Mouse (Mus musculus) mouse embryonic stem cell (cell line): ENCODE results near the gene AI182371.

Source experiments
- in situ Hi-C, 2 experiments: fragments of 300-500 bp; cut with MboI; formaldehyde crosslinking; loops; 1 replicate in 1 of 2; 3 replicates in 1 of 2; pipeline ENCODE4 v1.14.3; 2019 to 2020; ENCODE audit warnings: low sequenced_read_pairs in 2 of 2, low pct_unique_long_range_greater_than_20kb in 1 of 2, mixed read lengths in 1 of 2; ENCODE audit not compliant: unreplicated experiment in 1 of 2

AI182371 gene

GRCm38 (mm10) chr2:35101443-35101842, at the start of gene AI182371:
AI182371 (minus strand) TSS chr2:35101543.
- in situ Hi-C loops, result no loop called here

DNA sequence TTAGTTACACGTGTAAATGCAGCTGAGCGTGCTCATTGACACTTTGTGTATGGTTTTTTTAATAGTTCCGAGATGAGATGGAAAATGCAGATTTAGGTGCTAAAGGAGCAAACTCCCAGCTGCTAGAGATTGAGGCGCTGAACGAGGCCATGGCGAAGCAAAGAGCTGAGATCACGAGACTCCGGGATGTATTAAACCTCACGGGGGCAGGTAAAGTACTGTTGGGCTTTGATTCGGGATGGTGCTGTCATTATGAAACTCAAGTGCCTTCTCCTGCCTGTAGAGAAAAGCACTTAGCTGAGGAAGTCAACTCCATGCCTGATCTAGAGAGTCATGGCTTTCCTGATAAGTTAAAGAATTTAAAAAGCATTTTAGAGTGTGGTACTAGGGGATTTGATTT, 47.5 kb upstream of the AI182371 start:
- in situ Hi-C loops, result no loop called here

DNA sequence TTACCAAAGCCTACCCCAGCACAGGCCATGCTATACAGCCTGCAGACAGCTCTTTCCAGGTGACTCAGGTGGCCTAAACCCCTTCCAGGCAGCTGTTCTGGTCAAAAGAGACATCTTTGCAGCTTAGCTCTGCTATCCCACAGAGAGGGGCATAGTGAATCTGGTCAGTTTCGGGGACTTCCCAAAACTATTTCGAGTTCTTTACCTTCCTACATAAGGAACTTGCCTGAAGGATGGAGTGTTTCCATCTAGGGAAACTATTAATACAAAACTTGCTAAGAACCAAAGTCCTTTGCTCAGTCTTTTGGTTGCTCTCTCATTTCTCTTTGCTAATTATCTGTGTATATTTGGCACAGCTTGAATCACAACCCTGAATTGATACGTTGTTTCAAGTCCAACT, 40.3 kb upstream of the AI182371 start:
- in situ Hi-C loops, result no loop called here

- in situ Hi-C loops, result no loop called here
Observed at GRCm38 (mm10) chr2:35138576-35138975, 37.2 kb upstream of the AI182371 start.

DNA sequence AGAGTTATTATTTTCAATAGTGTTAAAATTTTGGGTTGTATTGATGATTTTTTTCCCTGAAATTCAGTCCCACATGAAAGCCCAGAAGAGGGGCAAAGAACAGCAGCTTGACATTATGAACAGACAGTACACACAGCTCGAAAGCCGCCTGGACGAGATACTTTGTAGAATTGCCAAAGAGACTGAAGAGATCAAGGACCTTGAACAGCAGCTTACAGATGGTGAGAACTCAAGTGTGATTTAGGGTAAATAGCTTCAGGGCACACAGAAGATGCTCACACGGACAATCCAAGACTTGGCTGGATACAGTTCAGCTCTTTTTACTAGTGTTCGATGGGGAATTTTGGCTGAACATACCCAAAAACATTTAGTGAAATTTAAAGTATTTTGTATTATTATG, 32.5 kb upstream of the AI182371 start:
- in situ Hi-C loops, result no loop called here

DNA sequence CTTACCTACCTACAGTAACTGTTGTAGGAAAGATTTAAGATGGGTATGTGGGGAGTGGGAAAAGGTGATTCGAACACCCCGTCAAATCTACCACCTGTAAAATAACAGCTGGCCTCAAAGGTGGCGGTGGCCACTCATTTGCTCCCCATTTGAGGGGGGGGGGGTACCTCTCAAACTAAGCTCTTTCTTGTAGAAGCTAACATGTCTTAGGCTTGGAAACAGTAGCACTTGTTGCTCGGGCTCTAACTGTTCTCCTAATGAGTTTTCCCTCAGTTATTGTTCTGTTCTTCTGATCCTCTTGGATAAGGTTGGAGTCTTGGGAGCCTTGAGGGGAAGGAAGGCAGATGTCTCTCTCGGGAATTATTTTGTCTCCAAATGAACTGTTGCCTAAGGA, 31.3 kb upstream of the AI182371 start:
- in situ Hi-C loops, result no loop called here

GRCm38 (mm10) chr2:35131991-35132661, 30.8 kb upstream of the AI182371 start:
- in situ Hi-C loops, result no loop called here

GRCm38 (mm10) chr2:35131491-35131890, 30.1 kb upstream of the AI182371 start:
- in situ Hi-C loops, result no loop called here

- in situ Hi-C loops, result no loop called here
Observed at GRCm38 (mm10) chr2:35124716-35125115, 23.4 kb upstream of the AI182371 start.

DNA sequence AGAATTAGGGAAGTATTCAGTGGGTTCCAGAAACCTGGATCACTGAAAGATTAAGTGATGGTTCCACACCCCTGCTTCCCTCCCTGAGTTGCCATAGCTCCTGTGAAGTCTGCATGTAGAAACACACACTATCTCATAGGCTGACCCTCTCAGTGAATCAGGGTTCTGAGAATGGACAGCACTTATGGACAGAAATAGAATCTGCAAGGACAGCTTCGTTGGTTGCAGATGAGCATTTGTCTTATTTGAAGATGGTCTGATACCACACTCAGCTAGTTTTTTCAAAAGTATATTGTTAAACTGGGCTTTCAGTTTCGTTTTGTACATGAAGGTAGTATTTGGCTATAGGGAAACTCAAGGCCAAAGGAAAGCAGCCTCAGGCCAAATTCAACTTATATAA, 9.2 kb upstream of the AI182371 start:
- in situ Hi-C loops, result no loop called here

DNA sequence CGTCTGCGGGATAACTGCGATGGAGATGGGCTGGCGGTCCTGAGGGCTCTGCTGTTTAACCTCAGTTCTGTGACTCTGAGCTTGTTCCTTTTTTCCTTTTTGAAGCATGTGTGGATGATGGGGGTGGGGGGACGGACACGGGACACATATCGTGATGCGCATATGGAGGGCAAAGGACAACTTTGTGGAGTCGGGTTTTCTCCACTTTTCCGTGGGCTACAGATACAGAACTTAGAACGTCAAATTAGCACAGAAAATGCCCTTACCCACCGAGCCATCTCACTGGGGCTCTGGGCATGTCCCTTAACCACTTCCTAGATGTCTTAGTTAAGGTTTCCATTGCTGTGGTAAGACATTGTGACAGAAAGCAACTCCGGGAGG, 8.6 kb upstream of the AI182371 start:
- in situ Hi-C loops, result loop anchor here in 1 of 2 experiments (5.0 kb wide), 1 partner anchor 63 kb away; no protein-coding TSS in a partner anchor

DNA sequence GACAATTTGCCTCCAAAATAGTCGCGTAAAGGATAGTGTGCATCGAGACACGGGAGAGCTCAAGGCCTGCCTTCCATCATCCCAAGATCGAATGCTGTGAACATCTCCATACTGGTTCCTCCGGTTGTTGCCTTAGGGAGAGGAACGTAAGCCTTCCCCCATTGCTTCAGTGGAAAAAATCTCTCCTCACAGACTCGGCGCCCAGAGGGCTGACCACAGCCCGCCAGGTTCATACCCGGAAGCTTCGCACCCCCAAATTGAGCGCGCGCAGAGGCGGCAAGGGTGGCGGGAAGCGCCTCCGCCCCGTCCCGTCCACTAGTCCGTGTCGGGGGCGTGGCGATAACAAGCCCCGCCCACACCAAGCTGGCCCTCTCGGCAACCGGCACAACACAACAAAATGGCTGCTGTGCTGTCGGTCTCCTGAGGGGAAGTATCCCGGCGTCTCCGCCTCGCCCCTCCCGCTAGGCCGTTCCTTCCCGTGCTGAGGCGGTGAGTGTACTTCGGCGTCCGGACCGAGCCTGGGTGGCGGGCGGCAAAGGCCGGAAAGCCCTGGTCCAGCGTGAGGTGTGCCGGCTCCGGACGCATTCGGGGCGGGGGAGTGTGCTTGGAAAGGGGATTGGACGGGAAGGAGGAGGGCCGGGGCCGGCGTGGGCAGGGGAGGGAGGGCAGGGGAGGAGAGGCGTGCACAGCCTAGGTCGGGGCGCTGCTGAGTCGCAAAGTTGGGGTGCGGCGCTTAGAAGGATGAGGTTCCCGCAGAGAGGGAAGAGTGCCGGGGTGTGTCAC, 8.0 kb upstream of the AI182371 start, which contains the start of gene Cntrl:
Gene Cntrl, plus strand, starts transcription at position 352 of the 783 bp plus-strand sequence.
- in situ Hi-C loops, result loop anchor here in 1 of 2 experiments (5.0 kb wide), 1 partner anchor 62 kb away; no protein-coding TSS in a partner anchor

- in situ Hi-C loops, result loop anchor here in 1 of 2 experiments (5.0 kb wide), 1 partner anchor 61 kb away; no protein-coding TSS in a partner anchor
Observed at GRCm38 (mm10) chr2:35108712-35109111, 7.4 kb upstream of the AI182371 start.

GRCm38 (mm10) chr2:35107984-35108635, 6.8 kb upstream of the AI182371 start:
- in situ Hi-C loops, result loop anchor here in 1 of 2 experiments (5.0 kb wide), 1 partner anchor 61 kb away; no protein-coding TSS in a partner anchor

- in situ Hi-C loops, result loop anchor here in 1 of 2 experiments (5.0 kb wide), 1 partner anchor 58 kb away; no protein-coding TSS in a partner anchor
Observed at GRCm38 (mm10) chr2:35104843-35105242, 3.5 kb upstream of the AI182371 start.

GRCm38 (mm10) chr2:35103558-35103957, 2.2 kb upstream of the AI182371 start:
- in situ Hi-C loops, result no loop called here

GRCm38 (mm10) chr2:35102777-35103176, 1.4 kb upstream of the AI182371 start:
- in situ Hi-C loops, result no loop called here

GRCm38 (mm10) chr2:35100529-35100928, 814 bp downstream of the AI182371 start:
- in situ Hi-C loops, result no loop called here

GRCm38 (mm10) chr2:35087418-35087817, 13.9 kb downstream of the AI182371 start:
- in situ Hi-C loops, result no loop called here
